Mouse (Mus musculus) CD8-positive naive resting alpha-beta T cell, adult 2 months (primary cell): ENCODE measurements around the gene Gnl3l.

Experiments used
- DNase-seq, 2 experiments: peaks; one replicate each; pipeline ENCODE4 v3.0.0; 2022; ENCODE audit warnings: low read depth in 2 of 2, low spot score in 2 of 2

Gene Gnl3l

DNA sequence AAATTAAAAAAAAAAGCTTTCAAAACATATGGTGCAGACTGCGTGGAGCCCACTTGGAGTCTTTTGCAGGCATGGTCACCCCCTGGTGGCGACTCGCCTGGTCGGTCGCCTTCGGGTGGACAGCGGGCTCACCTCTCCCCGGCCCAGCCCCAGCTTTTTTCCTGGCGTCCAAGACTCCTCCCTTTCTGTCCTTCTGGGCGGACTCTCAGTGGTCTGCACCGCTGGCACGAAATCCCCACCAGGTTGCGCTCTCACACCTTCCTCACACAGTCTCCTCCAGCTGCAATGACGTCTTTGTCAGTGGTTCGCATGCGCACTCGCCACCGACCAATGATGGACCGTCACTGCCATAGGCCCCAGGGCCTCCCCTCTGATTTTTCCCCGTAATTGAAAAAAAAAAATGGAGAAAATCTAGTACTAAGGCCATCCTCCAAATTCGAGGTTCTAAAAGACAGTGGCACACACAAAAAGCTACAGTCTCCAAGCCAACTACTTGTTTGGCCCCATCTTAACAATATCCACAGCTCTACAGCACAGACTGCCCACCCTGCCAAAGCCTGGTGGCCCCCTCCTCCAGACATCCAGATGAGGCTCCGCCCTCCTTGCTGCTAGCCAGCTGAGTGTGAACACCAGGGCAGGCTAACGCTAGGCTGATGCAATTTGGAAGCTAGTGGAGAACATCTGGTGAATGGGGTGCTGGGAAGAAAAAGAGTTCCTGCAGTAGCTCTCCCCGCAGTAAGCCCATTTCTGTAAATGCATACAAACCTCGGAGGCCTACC lies 60.4 kb downstream of the Gnl3l start:
- no peak for DNase-seq

DNA sequence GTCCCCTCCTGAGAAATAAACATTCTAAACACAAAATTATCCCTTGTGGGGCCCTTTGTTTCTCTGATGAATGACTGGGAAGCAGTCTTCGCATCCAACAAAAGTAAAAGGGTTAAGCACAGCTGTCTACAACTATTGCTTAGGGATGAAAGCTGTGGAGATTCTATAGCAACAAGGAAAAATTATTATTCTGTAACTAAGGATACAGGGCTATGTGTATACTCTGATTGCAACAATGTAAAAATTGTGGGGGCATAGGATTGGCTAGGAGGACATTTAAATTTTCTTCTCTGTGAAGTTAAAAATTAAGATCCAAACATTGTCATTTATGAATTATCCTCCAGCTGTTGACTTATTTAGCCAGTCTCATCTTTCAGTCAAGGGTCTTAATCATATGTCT lies 61.1 kb downstream of the Gnl3l start:
- no peak for DNase-seq

DNA sequence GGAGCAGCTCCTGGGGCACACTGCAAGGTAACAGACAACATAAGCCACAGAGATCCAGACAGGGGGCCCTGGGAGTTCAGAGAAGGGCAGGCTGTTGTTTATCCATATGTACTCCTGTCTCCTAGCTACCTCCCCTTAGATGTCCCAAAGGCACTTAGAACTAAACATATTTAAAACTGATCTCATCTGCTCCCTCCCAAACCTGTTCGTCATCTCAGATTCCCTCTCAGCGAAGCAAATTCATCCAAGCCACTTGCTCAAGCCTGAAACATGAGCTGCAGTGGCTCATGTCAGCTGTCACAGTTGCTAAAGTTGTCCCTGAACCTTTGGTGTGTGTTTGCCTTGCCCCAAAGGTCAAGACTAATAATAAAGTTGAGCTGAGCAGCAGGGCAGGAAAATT lies 61.7 kb downstream of the Gnl3l start:
- DNase-seq, result no peak

DNA sequence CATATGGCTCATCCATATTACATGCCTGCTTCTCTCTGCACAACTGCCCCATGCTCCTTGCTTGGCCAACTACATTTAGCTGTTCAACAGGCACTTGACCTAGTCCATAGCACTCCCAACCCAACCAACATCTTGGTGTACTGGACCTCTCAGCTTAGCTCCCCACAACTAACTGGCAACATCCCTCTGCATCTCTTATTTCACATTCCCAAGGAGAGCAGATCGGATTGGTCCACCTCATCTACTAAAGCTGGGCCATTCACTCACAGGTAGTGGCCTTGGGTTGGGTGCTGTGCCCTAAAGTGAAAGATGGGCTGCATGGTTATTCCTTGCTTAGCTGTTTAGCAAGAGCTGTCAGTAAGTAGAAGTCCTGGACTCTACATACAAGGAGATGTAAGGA lies 62.4 kb downstream of the Gnl3l start:
- DNase-seq, result no peak
